Mouse (Mus musculus): ENCODE measurements around the gene Trim25.
A peak's percentile ranks its signal among the peaks of the same experiment; 100 is the strongest.
"Not testable (repeated sequence)": the region's sequence is repeated elsewhere in the genome, so short reads cannot be mapped to it uniquely, and the experiment has no call there.

The Trim25 gene

GRCm38 (mm10) chr11:89025603-89026002 lies 26.4 kb downstream of the Trim25 start:
- DNase-seq = no peak

GRCm38 (mm10) chr11:89026117-89026516 lies 26.9 kb downstream of the Trim25 start:
- DNase-seq = no peak

- no peak for DNase-seq
Observed at GRCm38 (mm10) chr11:89027955-89028361, 28.8 kb downstream of the Trim25 start.

- no peak for DNase-seq
Observed at GRCm38 (mm10) chr11:89028871-89029405, 29.8 kb downstream of the Trim25 start.

GRCm38 (mm10) chr11:89030552-89030951 lies 31.4 kb downstream of the Trim25 start:
- DNase-seq = no peak

GRCm38 (mm10) chr11:89031189-89031588 lies 32.0 kb downstream of the Trim25 start:
- DNase-seq = no peak

GRCm38 (mm10) chr11:89034592-89034991 lies 35.4 kb downstream of the Trim25 start:
- DNase-seq = no peak

- no peak for DNase-seq
Observed at GRCm38 (mm10) chr11:89035552-89035951, 36.4 kb downstream of the Trim25 start.

- no peak for DNase-seq
Observed at GRCm38 (mm10) chr11:89038496-89038895, 39.3 kb downstream of the Trim25 start.

GRCm38 (mm10) chr11:89039325-89039724 lies 40.1 kb downstream of the Trim25 start:
- DNase-seq = peak; percentile 25

- DNase-seq = not testable (repeated sequence)
Observed at GRCm38 (mm10) chr11:89041073-89041472, 41.9 kb downstream of the Trim25 start.

GRCm38 (mm10) chr11:89043046-89043445 lies 43.9 kb downstream of the Trim25 start:
- no peak for DNase-seq

GRCm38 (mm10) chr11:89045501-89045900 lies 46.3 kb downstream of the Trim25 start:
- not testable (repeated sequence) for DNase-seq

- DNase-seq = no peak
Observed at GRCm38 (mm10) chr11:89046021-89046420, 46.8 kb downstream of the Trim25 start.

GRCm38 (mm10) chr11:89051767-89052166 lies 52.6 kb downstream of the Trim25 start:
- DNase-seq = no peak

- DNase-seq = peak; percentile 23
Observed at GRCm38 (mm10) chr11:89055931-89056690, 56.9 kb downstream of the Trim25 start.

GRCm38 (mm10) chr11:89058515-89059270 lies 59.5 kb downstream of the Trim25 start:
- DNase-seq = no peak

GRCm38 (mm10) chr11:89059919-89060422 lies 60.8 kb downstream of the Trim25 start:
- no peak for DNase-seq

- DNase-seq = peak; percentile 96
Observed at GRCm38 (mm10) chr11:89060423-89061089, 61.4 kb downstream of the Trim25 start.

- DNase-seq = no peak
Observed at GRCm38 (mm10) chr11:89061362-89061761, 62.2 kb downstream of the Trim25 start.

GRCm38 (mm10) chr11:89064312-89064711 lies 65.1 kb downstream of the Trim25 start:
- no peak for DNase-seq

- DNase-seq = no peak
Observed at GRCm38 (mm10) chr11:89065297-89065696, 66.1 kb downstream of the Trim25 start.

- no peak for DNase-seq
Observed at GRCm38 (mm10) chr11:89066126-89066525, 67.0 kb downstream of the Trim25 start.
